In the genomic region with DNA sequence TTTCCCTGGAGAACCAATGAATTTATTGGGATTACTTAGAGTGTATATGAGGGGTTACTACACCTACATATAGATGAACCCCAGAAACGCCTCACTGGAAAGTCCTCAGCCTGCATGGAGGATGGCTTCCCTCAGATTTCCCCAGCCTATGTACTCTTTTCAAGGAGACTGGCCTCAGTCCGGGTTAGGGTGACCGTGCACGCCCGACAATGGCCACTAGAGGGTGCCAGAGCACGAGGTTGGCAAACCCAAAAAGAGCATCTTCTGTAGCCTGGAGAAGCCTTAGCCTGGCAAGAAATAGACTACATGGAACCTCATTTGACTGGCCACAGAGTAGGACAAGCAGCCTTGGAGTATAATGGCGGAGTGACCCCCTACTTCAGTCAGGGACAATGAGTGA, we compare ENCODE assay signal across 8 mouse cellular contexts. TPM values are rescaled to one million over a fixed set of nuclear protein-coding genes. Genes with fewer than 3 reads are reported as not detected.
DNase-seq lines count a peak whose midpoint lies in the region; ATAC-seq and TF ChIP-seq lines count a peak whose summit lies in the region.

No protein-coding gene starts in this region.

- 10% methylated on average over 7 of the region's 7 CpGs for WGBS in heart, adult 2 months
- 11% methylated on average over 7 of the region's 7 CpGs for WGBS in kidney, embryonic 16.5 days
- 10% methylated on average over 7 of the region's 7 CpGs for WGBS in liver, embryonic 11.5 days

- no peak overlapping the region for H3K4me2 ChIP-seq in kidney, embryonic 16.5 days (replicated peaks; ENCODE audit: low read depth, low read length)
- H3K4me2 ChIP-seq in liver, embryonic 11.5 days, result no peak overlapping the region

- no peaks in the 10 kb centered on the region for H3K79me3 ChIP-seq in C2C12 (ENCODE audit: low read depth)

- H3K9ac ChIP-seq in heart, adult 2 months (ENCODE audit: low read depth, low read length), result no peak overlapping the region
- H3K9ac ChIP-seq in kidney, embryonic 16.5 days (replicated peaks; ENCODE audit: low read length), result no peak overlapping the region
- no peak overlapping the region for H3K9ac ChIP-seq in liver, embryonic 11.5 days (ENCODE audit: low read depth, low read length)

- TF ChIP-seq CTCF in C2C12 (IDR thresholded peaks at IDR 0.05; ENCODE audit: control insufficient read depth, insufficient read depth, insufficient read length), result peak; percentile 84
- peak; percentile 97 for TF ChIP-seq CTCF in heart, adult 2 months (IDR thresholded peaks at IDR 0.05)

- H3K27ac ChIP-seq in heart, adult 2 months, result no peak overlapping the region
- no peak overlapping the region for H3K27ac ChIP-seq in kidney, embryonic 16.5 days (ENCODE audit: low read length)
- no peak overlapping the region for H3K27ac ChIP-seq in liver, embryonic 11.5 days (ENCODE audit: low read depth, low read length)

- no peak for TF ChIP-seq EP300 in heart, adult 2 months (IDR thresholded peaks at IDR 0.05; ENCODE audit: insufficient read depth, low read depth, low read length)

- no peaks in the 10 kb centered on the region for H3K36me3 ChIP-seq in C2C12 (ENCODE audit: control insufficient read depth, insufficient read depth)
- H3K36me3 ChIP-seq in heart, adult 2 months (ENCODE audit: control insufficient read depth, insufficient read depth, low read length), result no peaks in the 10 kb centered on the region
- H3K36me3 ChIP-seq in kidney, embryonic 16.5 days (ENCODE audit: insufficient read depth, low read length), result no peaks in the 10 kb centered on the region
- no peaks in the 10 kb centered on the region for H3K36me3 ChIP-seq in liver, embryonic 11.5 days (ENCODE audit: control insufficient read depth, insufficient read depth, low read length)

- no peak overlapping the region for H3ac ChIP-seq in C2C12 (ENCODE audit: control insufficient read depth, insufficient read length, low read depth)

- peak; percentile 74 for DNase-seq in adrenal gland, adult 8-10 months
- peak; percentile 70 for DNase-seq in embryo, embryonic 11.5 days (ENCODE audit: low read depth, low spot score)
- DNase-seq in heart, adult 2 months, result peak; percentile 84 to 95
- peak; percentile 82 for DNase-seq in liver, embryonic 11.5 days (ENCODE audit: low spot score)
- DNase-seq in testis, postnatal 10 days (ENCODE audit: low spot score), result peak; percentile 97

- intact Hi-C loops in heart, adult 2 months (cut with DNase I), result loop anchor here (10.0 kb wide), 1 partner anchor 1892 kb away; a partner anchor contains a TSS

- TF ChIP-seq POLR2A in heart, adult 2 months (IDR thresholded peaks at IDR 0.05; ENCODE audit: insufficient read depth, low read depth, low read length), result no peak

- no peaks in the 10 kb centered on the region for H3K79me2 ChIP-seq in C2C12 (ENCODE audit: control insufficient read depth, insufficient read depth)
- H3K79me2 ChIP-seq in heart, adult 2 months (replicated peaks; ENCODE audit: control insufficient read depth, insufficient read depth, low read length), result no peaks in the 10 kb centered on the region

- H3K4me3 ChIP-seq in C2C12 (ENCODE audit: insufficient read depth, poor library complexity, severe bottlenecking), result no peak overlapping the region
- H3K4me3 ChIP-seq in heart, adult 2 months, result no peak overlapping the region
- no peak overlapping the region for H3K4me3 ChIP-seq in kidney, embryonic 16.5 days (ENCODE audit: low read length)
- H3K4me3 ChIP-seq in liver, embryonic 11.5 days (ENCODE audit: low read depth, low read length), result no peak overlapping the region

- no peaks in the 10 kb centered on the region for H3K4me1 ChIP-seq in heart, adult 2 months (ENCODE audit: control insufficient read depth, insufficient read depth, low read length)
- 0 out of 2 replicates have a peak, but pooled peaks cover 6% of the 10 kb centered on the region for H3K4me1 ChIP-seq in kidney, embryonic 16.5 days (ENCODE audit: insufficient read depth, low read length)
- no peaks in the 10 kb centered on the region for H3K4me1 ChIP-seq in liver, embryonic 11.5 days (replicated peaks; ENCODE audit: control insufficient read depth, insufficient read depth, low read length)

- ATAC-seq in kidney, embryonic 16.5 days (ENCODE audit: low FRiP score, low TSS enrichment), result peak; percentile 73; the same call in 1 of the 2 replicates
- peak; percentile 72 for ATAC-seq in liver, embryonic 11.5 days (replicated peaks; ENCODE audit: low FRiP score)
- ATAC-seq in neutrophil, adult 5-6 weeks (ENCODE audit: extremely low read depth, insufficient number of reproducible peaks, low FRiP score, poor library complexity, severe bottlenecking), result peak; percentile 60

- H3K9me3 ChIP-seq in kidney, embryonic 16.5 days (ENCODE audit: low read length), result no peaks in the 10 kb centered on the region
- H3K9me3 ChIP-seq in liver, embryonic 11.5 days (ENCODE audit: control insufficient read depth, low read length), result no peaks in the 10 kb centered on the region

- H3K27me3 ChIP-seq in C2C12 (ENCODE audit: control insufficient read depth, insufficient read depth, insufficient read length), result no peaks in the 10 kb centered on the region
- no peaks in the 10 kb centered on the region for H3K27me3 ChIP-seq in heart, adult 2 months (ENCODE audit: control insufficient read depth, insufficient read depth, low read length)
- H3K27me3 ChIP-seq in kidney, embryonic 16.5 days (ENCODE audit: insufficient read depth, low read length), result no peaks in the 10 kb centered on the region
- H3K27me3 ChIP-seq in liver, embryonic 11.5 days (replicated peaks; ENCODE audit: control insufficient read depth, insufficient read depth, low read length), result no peaks in the 10 kb centered on the region

TF ChIP-seq in C2C12, 6 proteins besides CTCF, POLR2A, EP300 and RAD21:
- TF ChIP-seq MYOG (IDR thresholded peaks at IDR 0.05; ENCODE audit: control insufficient read depth, extremely low read depth, insufficient read length), result no peak
- no peak for TF ChIP-seq USF1 (IDR thresholded peaks at IDR 0.05; ENCODE audit: low read depth)
- no peak for TF ChIP-seq MAX (IDR thresholded peaks at IDR 0.05)
- no peak for TF ChIP-seq MYOD1 (IDR thresholded peaks at IDR 0.05; ENCODE audit: control insufficient read depth, insufficient read length, low read depth)
- TF ChIP-seq FOSL1 (IDR thresholded peaks at IDR 0.05; ENCODE audit: insufficient read depth, low read length, poor library complexity, severe bottlenecking), result no peak
- no peak for TF ChIP-seq CEBPB (IDR thresholded peaks at IDR 0.05; ENCODE audit: low read depth)

RNA-seq across cellular contexts. Expression of a gene that starts 15.7 kb away (rescaled TPM):
- 31.5 TPM for polyA plus RNA-seq in C2C12 (2012; fragmentation: generic; extraction: Trizol)
- total RNA-seq in adrenal gland, adult 8-10 months (2022), result 10 to 100 TPM; 74.8 to 92.4 (median 80.0) TPM
- total RNA-seq in heart, adult 2 months (2021), result 10 to 100 TPM; 45.9 to 54.0 TPM
- 9.6 and 16.8 TPM in 2 replicates for polyA plus RNA-seq in heart, adult 2 months (2012; rRNA removed)
- polyA plus RNA-seq in kidney, embryonic 16.5 days (2015; fragmentation: Nextera tagmentation; extraction: Ambion mirVana), result 84.6 and 96.5 TPM in 2 replicates
- polyA plus RNA-seq in liver, embryonic 11.5 days (2014; fragmentation: Nextera tagmentation; extraction: Ambion mirVana), result 105 and 106 TPM in 2 replicates
- 194 and 196 TPM in 2 replicates for total RNA-seq in neutrophil, adult 5-6 weeks (2017)
